Mouse (Mus musculus) midbrain, embryonic 10.5 days (tissue): ENCODE measurements at regions not wholly inside any gene's neighbourhood (a gene's known extent, or its start where the extent isn't known, plus 50 kb on each side); places are given as distances from the start of the nearest gene placed in this dataset.

Source experiments
- DNase-seq: peaks from one replicate; pipeline ENCODE4 v3.0.0-alpha.2; 2017; ENCODE audit warnings: low spot score
- H3K27ac ChIP-seq: fragments of 300-500 bp; sonication (generic); replicated peaks from 2 replicates; pipeline ENCODE4 v1.5.1; 2016; ENCODE audit warnings: mild to moderate bottlenecking
- H3K27me3 ChIP-seq: fragments of 300-500 bp; sonication (generic); 2 replicates; pipeline ENCODE4 v1.6.1; 2016; ENCODE audit warnings: low read depth, mild to moderate bottlenecking; ENCODE audit not compliant: poor library complexity, severe bottlenecking
- H3K36me3 ChIP-seq: fragments of 300-500 bp; sonication (generic); 2 replicates; pipeline ENCODE4 v1.6.1; 2016; ENCODE audit warnings: mild to moderate bottlenecking, moderate library complexity
- H3K4me1 ChIP-seq: fragments of 300-500 bp; sonication (generic); 2 replicates; pipeline ENCODE4 v1.6.1; 2016
- H3K4me3 ChIP-seq: fragments of 300-500 bp; sonication (generic); 2 replicates; pipeline ENCODE4 v1.5.1; 2016; ENCODE audit warnings: mild to moderate bottlenecking, moderate library complexity
- H3K9me3 ChIP-seq: fragments of 300-500 bp; sonication (generic); replicated peaks from 2 replicates; pipeline ENCODE4 v1.6.1; 2016; ENCODE audit warnings: mild to moderate bottlenecking
- WGBS: fragments of 180-500 bp; shearing (Covaris S2); methylation state at CpG from one replicate; pipeline ENCODE4 v1.1.7; 2016; 5-methylcytosine and 5-hydroxymethylcytosine counted together

DNA sequence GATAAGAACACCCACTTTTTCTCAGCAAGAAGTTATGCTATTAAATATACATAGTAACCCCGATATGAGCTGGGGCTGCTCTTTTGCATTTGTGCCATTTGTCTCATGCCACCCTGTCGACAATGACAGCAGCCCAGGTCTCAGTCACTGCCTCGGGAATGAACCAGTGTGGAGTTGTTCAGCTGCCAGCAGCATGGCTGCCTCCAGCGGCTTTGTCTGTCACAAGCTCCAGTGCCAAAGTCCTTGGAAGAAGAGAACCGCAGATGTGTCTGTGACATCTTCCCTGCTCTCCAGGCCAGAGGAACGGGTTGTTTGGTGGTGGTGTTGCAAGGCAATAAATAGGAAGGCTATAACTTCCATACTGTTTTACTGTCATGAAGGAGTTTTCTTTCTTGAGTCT lies 130.7 kb downstream of the Cep170 start:
- H3K4me1 ChIP-seq = no peaks in the 10 kb centered on the region
- no peaks in the 10 kb centered on the region for H3K27me3 ChIP-seq
- WGBS = 77% methylated on average over 6 of the region's 6 CpGs
- no peak for DNase-seq
- no peak overlapping the region for H3K4me3 ChIP-seq
- H3K27ac ChIP-seq = no peak overlapping the region
- no peaks in the 10 kb centered on the region for H3K9me3 ChIP-seq
- no peaks in the 10 kb centered on the region for H3K36me3 ChIP-seq

GRCm38 (mm10) chr1:176681971-176682370 lies 131.9 kb downstream of the Cep170 start:
- Histone ChIP-seq H3K27ac (no peak overlapping the region), H3K9me3 (no peaks in the 10 kb centered on the region), H3K36me3 (no peaks in the 10 kb centered on the region), H3K27me3 (no peaks in the 10 kb centered on the region), H3K4me1 (no peaks in the 10 kb centered on the region), H3K4me3 (no peak overlapping the region)
- DNase-seq = no peak
- 87% methylated on average over 8 of the region's 8 CpGs for WGBS

DNA sequence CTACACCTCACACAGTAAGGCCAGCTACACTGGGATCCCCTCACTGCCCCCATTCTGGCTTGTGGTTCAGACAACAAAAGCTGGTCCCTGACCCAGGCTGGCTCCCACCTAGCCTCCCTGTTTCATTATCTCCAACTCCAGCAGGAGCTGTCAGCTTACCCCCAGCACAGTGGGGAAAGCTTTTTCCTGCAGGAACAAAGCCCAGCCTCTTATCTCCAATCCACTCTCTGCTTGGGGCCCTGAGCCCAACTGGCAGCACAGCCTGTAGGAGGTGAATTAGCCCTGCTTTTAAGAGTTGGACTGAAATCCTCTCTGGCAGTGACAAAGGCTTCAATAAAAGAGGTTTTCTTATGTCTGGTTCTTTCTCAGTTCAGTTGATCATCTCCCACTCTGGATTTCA lies 138.7 kb downstream of the Cep170 start:
- Histone ChIP-seq H3K4me1 (peaks cover 8% of the 10 kb centered on the region), H3K4me3 (no peak overlapping the region), H3K36me3 (no peaks in the 10 kb centered on the region), H3K27ac (peak overlapping the region; percentile 65; the same call in 1 of the 2 replicates), H3K27me3 (no peaks in the 10 kb centered on the region), H3K9me3 (no peaks in the 10 kb centered on the region)
- DNase-seq = no peak

GRCm38 (mm10) chr1:176671081-176671480 lies 142.8 kb downstream of the Cep170 start:
- DNase-seq = no peak
- Histone ChIP-seq H3K4me3 (no peak overlapping the region), H3K9me3 (0 out of 2 replicates have a peak, but pooled peaks cover 2% of the 10 kb centered on the region), H3K36me3 (no peaks in the 10 kb centered on the region), H3K4me1 (peaks cover 8% of the 10 kb centered on the region), H3K27me3 (no peaks in the 10 kb centered on the region), H3K27ac (no peak overlapping the region)
- 82% methylated on average over 3 of the region's 3 CpGs for WGBS

DNA sequence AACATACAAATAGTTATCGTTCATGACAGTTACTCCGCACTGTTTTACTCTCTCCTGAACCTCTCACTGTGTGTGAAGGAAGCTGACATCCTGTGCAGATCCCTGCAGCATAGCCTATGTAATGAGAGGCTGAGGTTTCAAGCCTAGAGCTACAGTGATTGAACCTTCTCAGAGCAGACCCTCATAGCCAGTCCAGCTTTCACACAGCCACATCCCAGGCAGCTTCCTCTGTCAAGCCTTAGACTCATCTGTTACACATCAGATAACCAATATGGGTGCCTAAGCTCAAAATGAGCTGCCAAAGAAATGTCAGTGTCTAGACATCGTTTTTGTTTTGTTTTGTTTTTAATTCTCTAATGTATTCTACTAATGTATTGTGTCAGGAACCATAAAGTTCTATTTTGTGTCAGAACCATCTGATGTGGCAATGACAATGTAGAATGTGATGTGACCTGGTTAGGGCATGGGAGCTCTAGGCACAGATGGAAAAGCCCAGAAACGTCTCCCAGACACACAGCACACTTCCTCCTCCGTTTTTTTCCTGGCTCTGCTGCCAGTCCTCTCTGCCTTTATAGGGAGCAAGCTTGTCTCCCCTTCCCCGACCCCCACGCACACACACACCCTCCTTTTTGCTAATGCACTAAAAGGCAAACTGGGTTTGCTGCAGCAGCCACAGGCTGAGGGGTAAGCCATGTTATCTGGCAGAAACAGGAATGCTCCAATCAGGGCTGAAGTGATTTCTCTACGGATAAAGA lies 146.1 kb downstream of the Cep170 start:
- DNase-seq = no peak
- 79% methylated on average over 8 of the region's 8 CpGs for WGBS
- no peaks in the 10 kb centered on the region for H3K36me3 ChIP-seq
- no peak overlapping the region for H3K4me3 ChIP-seq
- no peaks in the 10 kb centered on the region for H3K27me3 ChIP-seq
- H3K4me1 ChIP-seq = no peaks in the 10 kb centered on the region; the same call in 1 of the 2 replicates
- H3K27ac ChIP-seq = no peak overlapping the region
- H3K9me3 ChIP-seq = 0 out of 2 replicates have a peak, but pooled peaks cover 9% of the 10 kb centered on the region

- 89% methylated on average over 6 of the region's 6 CpGs for WGBS
- Histone ChIP-seq H3K27ac (no peak overlapping the region), H3K4me3 (no peak overlapping the region), H3K9me3 (no peaks in the 10 kb centered on the region), H3K4me1 (peaks cover 9% of the 10 kb centered on the region), H3K27me3 (no peaks in the 10 kb centered on the region), H3K36me3 (no peaks in the 10 kb centered on the region)
- DNase-seq = no peak
These were observed 153.6 kb downstream of the Cep170 start for GRCm38 (mm10) chr1:176660286-176660685.

GRCm38 (mm10) chr1:176658639-176659038 lies 155.2 kb downstream of the Cep170 start:
- DNase-seq = no peak
- no peaks in the 10 kb centered on the region for H3K36me3 ChIP-seq
- no peaks in the 10 kb centered on the region for H3K27me3 ChIP-seq
- peaks cover 11% of the 10 kb centered on the region for H3K4me1 ChIP-seq
- H3K4me3 ChIP-seq = no peak overlapping the region
- H3K27ac ChIP-seq = no peak overlapping the region
- no peaks in the 10 kb centered on the region for H3K9me3 ChIP-seq

DNA sequence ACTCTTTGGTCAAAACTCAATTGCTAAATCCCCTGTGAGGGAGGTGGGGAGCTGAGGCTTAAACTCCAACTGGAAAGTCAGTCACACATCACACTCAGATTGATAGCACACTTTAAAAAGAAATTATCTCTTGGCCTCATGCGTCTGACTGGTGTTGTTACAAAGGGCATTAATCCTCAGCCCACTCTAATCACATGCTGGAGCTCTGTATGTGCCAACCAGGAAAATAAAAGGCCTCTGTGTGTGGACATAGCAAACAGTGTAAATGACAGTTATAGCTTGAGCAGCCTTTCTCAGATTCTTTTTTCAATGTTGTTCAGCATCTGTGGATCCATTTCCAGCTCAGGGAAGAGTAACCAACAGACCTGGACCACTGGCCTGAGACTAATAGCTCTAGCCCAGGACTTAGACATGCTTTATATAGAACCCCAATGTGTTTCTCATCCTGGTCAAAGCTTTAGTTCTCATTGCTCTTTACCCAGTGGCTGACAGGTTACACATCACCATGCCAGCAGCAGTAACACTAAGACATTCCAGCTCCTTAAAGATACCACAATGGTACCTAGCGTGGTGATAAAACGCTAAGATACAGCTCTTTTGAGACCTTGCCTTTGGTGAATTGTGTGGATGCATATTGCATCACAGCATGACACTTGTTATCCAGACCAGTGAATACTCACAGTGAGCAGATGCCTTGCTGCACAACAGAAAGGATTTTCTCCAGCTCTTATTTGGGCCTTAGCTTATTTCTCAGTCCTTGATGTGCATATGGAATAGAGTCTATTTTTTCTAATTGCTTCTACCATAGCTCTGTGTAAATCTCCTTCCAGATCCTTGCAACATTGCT lies 158.2 kb downstream of the Cep170 start:
- Histone ChIP-seq H3K27ac (no peak overlapping the region), H3K27me3 (no peaks in the 10 kb centered on the region), H3K36me3 (no peaks in the 10 kb centered on the region), H3K4me1 (peaks cover 11% of the 10 kb centered on the region), H3K4me3 (no peak overlapping the region), H3K9me3 (no peaks in the 10 kb centered on the region)
- no peak for DNase-seq
- 50% methylated on average over 3 of the region's 3 CpGs for WGBS

DNA sequence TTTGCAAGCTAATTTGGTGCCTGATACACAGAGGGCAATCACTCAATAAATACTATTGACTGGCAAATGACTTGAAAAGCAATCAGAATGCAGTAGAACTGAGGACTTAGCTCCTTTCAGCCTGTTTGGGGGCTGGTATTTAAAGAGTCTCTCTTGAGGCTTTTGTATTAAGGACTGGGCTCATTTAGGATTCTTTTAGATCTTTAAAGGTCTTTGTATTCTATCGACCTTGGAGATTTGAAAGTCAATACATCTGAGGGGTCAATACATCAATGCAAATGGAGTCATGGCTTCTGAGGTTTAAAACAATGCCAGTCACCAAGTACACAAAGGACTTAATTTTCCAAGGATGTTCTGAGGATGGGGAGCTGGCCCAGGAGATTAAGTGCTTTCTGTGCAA lies 169.6 kb downstream of the Cep170 start:
- 7% methylated on average over 1 of the region's 1 CpGs for WGBS
- H3K4me1 ChIP-seq = peaks cover 19% of the 10 kb centered on the region

GRCm38 (mm10) chr1:176623171-176623570 lies 190.7 kb downstream of the Cep170 start:
- Histone ChIP-seq H3K36me3 (no peaks in the 10 kb centered on the region), H3K27me3 (no peaks in the 10 kb centered on the region), H3K4me1 (no peaks in the 10 kb centered on the region), H3K9me3 (no peaks in the 10 kb centered on the region), H3K27ac (no peak overlapping the region), H3K4me3 (no peak overlapping the region)
- DNase-seq = no peak
- WGBS = 87% methylated on average over 4 of the region's 4 CpGs

More for the DNA sequence above, 169.6 kb downstream of the Cep170 start:
- H3K9me3 ChIP-seq = no peaks in the 10 kb centered on the region
- DNase-seq = no peak
- no peak overlapping the region for H3K27ac ChIP-seq
- H3K4me3 ChIP-seq = no peak overlapping the region
- no peaks in the 10 kb centered on the region for H3K27me3 ChIP-seq
- H3K36me3 ChIP-seq = no peaks in the 10 kb centered on the region

GRCm38 (mm10) chr1:176622213-176622612 lies 191.7 kb downstream of the Cep170 start:
- 96% methylated on average over 5 of the region's 5 CpGs for WGBS

DNA sequence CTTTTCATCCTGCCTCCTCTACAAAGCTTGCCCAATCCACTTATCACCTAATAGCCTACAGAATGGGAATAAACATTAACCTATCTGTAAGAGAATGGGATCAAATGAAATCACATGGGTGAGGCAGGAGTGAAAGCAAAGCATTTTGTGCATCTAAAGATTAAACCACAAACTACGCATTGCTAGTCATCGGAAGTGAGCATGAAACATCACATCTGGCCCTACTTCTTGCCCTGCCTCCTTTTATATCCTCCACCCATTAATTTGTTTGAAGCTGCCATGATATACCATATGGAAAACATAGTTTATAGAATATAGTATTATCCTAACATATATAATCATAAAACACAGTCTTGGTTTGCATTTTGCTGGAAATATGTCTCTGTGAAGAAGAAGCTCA lies 192.6 kb downstream of the Cep170 start:
- no peak overlapping the region for H3K27ac ChIP-seq
- H3K27me3 ChIP-seq = no peaks in the 10 kb centered on the region
- WGBS = 92% methylated on average over 2 of the region's 2 CpGs
- no peak overlapping the region for H3K4me3 ChIP-seq
- no peak for DNase-seq
- no peaks in the 10 kb centered on the region for H3K4me1 ChIP-seq
- no peaks in the 10 kb centered on the region for H3K9me3 ChIP-seq
- H3K36me3 ChIP-seq = no peaks in the 10 kb centered on the region

More at GRCm38 (mm10) chr1:176622213-176622612, 191.7 kb downstream of the Cep170 start:
- DNase-seq = no peak
- H3K4me3 ChIP-seq = no peak overlapping the region
- no peaks in the 10 kb centered on the region for H3K27me3 ChIP-seq
- no peaks in the 10 kb centered on the region for H3K4me1 ChIP-seq
- no peak overlapping the region for H3K27ac ChIP-seq
- H3K36me3 ChIP-seq = no peaks in the 10 kb centered on the region
- H3K9me3 ChIP-seq = no peaks in the 10 kb centered on the region

GRCm38 (mm10) chr1:176618896-176619295 lies 195.0 kb downstream of the Cep170 start:
- H3K4me3 ChIP-seq = no peak overlapping the region
- WGBS = 82% methylated on average over 4 of the region's 4 CpGs
- DNase-seq = no peak
- no peaks in the 10 kb centered on the region for H3K27me3 ChIP-seq
- H3K9me3 ChIP-seq = no peaks in the 10 kb centered on the region
- no peak overlapping the region for H3K27ac ChIP-seq
- no peaks in the 10 kb centered on the region for H3K4me1 ChIP-seq
- no peaks in the 10 kb centered on the region for H3K36me3 ChIP-seq
